Mouse (Mus musculus) heart, adult 2 months (tissue): ENCODE measurements around the gene Thbs4.

Experiments
- EP300 ChIP-seq: fragments of 200-500 bp; IDR thresholded peaks from 2 replicates; pipeline ENCODE4 v1.6.1; 2011; ENCODE audit warnings: low read depth, low read length, control low read depth; ENCODE audit not compliant: insufficient read depth
- POLR2A ChIP-seq: fragments of 200-500 bp; IDR thresholded peaks from 2 replicates; pipeline ENCODE4 v1.6.1; 2011; ENCODE audit warnings: mild to moderate bottlenecking, low read depth, low read length, control low read depth; ENCODE audit not compliant: insufficient read depth

DNA sequence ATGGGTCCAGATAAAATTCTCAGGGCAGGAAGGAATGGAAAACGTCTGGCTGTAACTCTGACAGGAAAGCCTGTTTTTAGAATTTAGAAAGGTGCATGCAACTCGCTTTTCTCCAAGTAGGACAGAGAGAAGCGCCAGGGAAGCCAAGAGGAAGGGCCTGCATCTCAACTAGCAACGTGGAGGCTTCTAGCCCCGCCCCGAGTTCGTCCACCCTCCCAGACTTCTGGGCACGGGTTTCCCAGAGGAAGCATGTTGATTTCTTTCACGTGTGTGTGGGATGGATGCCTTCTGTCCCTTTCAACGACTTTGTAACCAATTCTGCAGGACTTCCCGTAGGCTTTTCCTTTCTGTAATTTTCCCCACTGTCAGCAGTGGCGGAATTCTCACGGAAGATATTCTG is 64.8 kb downstream of the Thbs4 start:
- TF ChIP-seq EP300 (no peak), POLR2A (no peak)
